Mouse (Mus musculus): ENCODE measurements around the gene AI837181. TPM values are rescaled to one million over a fixed set of nuclear protein-coding genes. Genes with fewer than 3 reads are reported as not detected.
A peak's percentile ranks its signal among the peaks of the same experiment; 100 is the strongest.
"Not testable (repeated sequence)": the region's sequence is repeated elsewhere in the genome, so short reads cannot be mapped to it uniquely, and the experiment has no call there.

Gene AI837181
- polyA plus RNA-seq, 1 experiment from 2014 or later = 50.8 TPM

- Histone ChIP-seq H3K27ac (no peak within 1 kb of the TSS), H3K27me3 (no peaks in the 10 kb centered on the region), H3K36me3 (replicated peaks) (no peaks in the 10 kb centered on the region), H3K4me2 (no peak within 1 kb of the TSS), H3K4me1 (peaks cover 5% of the 10 kb centered on the region), H3K9me3 (no peaks in the 10 kb centered on the region), H3K4me3 (replicated peaks) (no peak within 1 kb of the TSS), H3K9ac (no peak within 1 kb of the TSS)
- 76% methylated on average over 8 of the region's 8 CpGs for WGBS
- ATAC-seq (ENCODE audit: low FRiP score) = no peak
Measured at GRCm38 (mm10) chr19:5402293-5402692, 22.7 kb upstream of the AI837181 start, which contains the start of gene Tsga10ip. Gene Tsga10ip (minus strand): TSS chr19:5402526.

- no peak for ATAC-seq (ENCODE audit: low FRiP score)
- H3K4me2 ChIP-seq = peak overlapping the region; percentile 52
- WGBS = 34% methylated on average over 7 of the region's 7 CpGs
- peak overlapping the region; percentile 54; the same call in 1 of the 2 replicates for H3K9ac ChIP-seq
- no peaks in the 10 kb centered on the region for H3K27me3 ChIP-seq
- H3K27ac ChIP-seq = peak overlapping the region; percentile 54
- no peaks in the 10 kb centered on the region for H3K36me3 ChIP-seq (replicated peaks)
- no peaks in the 10 kb centered on the region for H3K9me3 ChIP-seq
- peak overlapping the region; percentile 52 for H3K4me3 ChIP-seq (replicated peaks)
- peaks cover 9% of the 10 kb centered on the region for H3K4me1 ChIP-seq
Measured at GRCm38 (mm10) chr19:5405924-5406323, 19.0 kb upstream of the AI837181 start.

- peak overlapping the region; percentile 52 for H3K4me3 ChIP-seq (replicated peaks)
- H3K9me3 ChIP-seq; H3K27me3 ChIP-seq; H3K36me3 ChIP-seq (replicated peaks); H3K4me1 ChIP-seq: not testable (repeated sequence)
- 24% methylated on average over 25 of the region's 25 CpGs for WGBS
- peak overlapping the region; percentile 87 for H3K27ac ChIP-seq
- ATAC-seq (ENCODE audit: low FRiP score) = peak; percentile 86
- H3K4me2 ChIP-seq = peak overlapping the region; percentile 76
- H3K9ac ChIP-seq = peak overlapping the region; percentile 74
Measured at GRCm38 (mm10) chr19:5406531-5407126, 18.3 kb upstream of the AI837181 start.

GRCm38 (mm10) chr19:5407133-5407532 is 17.8 kb upstream of the AI837181 start:
- Histone ChIP-seq H3K36me3 (replicated peaks) (no peaks in the 10 kb centered on the region), H3K9ac (peak overlapping the region; percentile 74), H3K27ac (peak overlapping the region; percentile 87), H3K4me2 (peak overlapping the region; percentile 76), H3K4me3 (replicated peaks) (peak overlapping the region; percentile 52), H3K4me1 (peaks cover 9% of the 10 kb centered on the region), H3K9me3 (no peaks in the 10 kb centered on the region), H3K27me3 (no peaks in the 10 kb centered on the region)
- peak; percentile 66 for ATAC-seq (ENCODE audit: low FRiP score)
- WGBS = 16% methylated on average over 7 of the region's 7 CpGs

GRCm38 (mm10) chr19:5408057-5409001 is 16.6 kb upstream of the AI837181 start:
- 93% methylated on average over 13 of the region's 13 CpGs for WGBS
- H3K36me3 ChIP-seq (replicated peaks) = no peaks in the 10 kb centered on the region
- peaks cover 9% of the 10 kb centered on the region for H3K4me1 ChIP-seq
- no peak overlapping the region for H3K4me3 ChIP-seq (replicated peaks)
- H3K4me2 ChIP-seq = no peak overlapping the region
- no peak for ATAC-seq (ENCODE audit: low FRiP score)
- H3K9ac ChIP-seq = no peak overlapping the region
- H3K27me3 ChIP-seq = no peaks in the 10 kb centered on the region
- H3K9me3 ChIP-seq = no peaks in the 10 kb centered on the region
- no peak overlapping the region for H3K27ac ChIP-seq

- no peak overlapping the region for H3K4me3 ChIP-seq (replicated peaks)
- peaks cover 9% of the 10 kb centered on the region for H3K4me1 ChIP-seq
- no peak for ATAC-seq (ENCODE audit: low FRiP score)
- H3K9ac ChIP-seq = no peak overlapping the region
- H3K9me3 ChIP-seq = no peaks in the 10 kb centered on the region
- WGBS = 89% methylated on average over 5 of the region's 5 CpGs
- no peak overlapping the region for H3K27ac ChIP-seq
- no peaks in the 10 kb centered on the region for H3K36me3 ChIP-seq (replicated peaks)
- no peaks in the 10 kb centered on the region for H3K27me3 ChIP-seq
- H3K4me2 ChIP-seq = no peak overlapping the region
Measured at GRCm38 (mm10) chr19:5409068-5409467, 15.9 kb upstream of the AI837181 start.

GRCm38 (mm10) chr19:5410641-5411040 is 14.3 kb upstream of the AI837181 start:
- Histone ChIP-seq H3K4me2 (no peak overlapping the region), H3K27me3 (no peaks in the 10 kb centered on the region), H3K9ac (no peak overlapping the region), H3K4me3 (replicated peaks) (no peak overlapping the region), H3K4me1 (peaks cover 9% of the 10 kb centered on the region), H3K9me3 (no peaks in the 10 kb centered on the region), H3K27ac (no peak overlapping the region), H3K36me3 (replicated peaks) (no peaks in the 10 kb centered on the region)
- 87% methylated on average over 5 of the region's 5 CpGs for WGBS
- no peak for ATAC-seq (ENCODE audit: low FRiP score)

- no peak for ATAC-seq (ENCODE audit: low FRiP score)
- Histone ChIP-seq H3K27ac (no peak overlapping the region), H3K27me3 (no peaks in the 10 kb centered on the region), H3K9me3 (no peaks in the 10 kb centered on the region), H3K9ac (no peak overlapping the region), H3K4me2 (no peak overlapping the region), H3K4me1 (peaks cover 5% of the 10 kb centered on the region; the same call in 1 of the 2 replicates), H3K4me3 (replicated peaks) (no peak overlapping the region), H3K36me3 (replicated peaks) (no peaks in the 10 kb centered on the region)
- WGBS = 75% methylated on average over 5 of the region's 5 CpGs
Measured at GRCm38 (mm10) chr19:5411961-5412360, 13.0 kb upstream of the AI837181 start.

- H3K9me3 ChIP-seq = no peaks in the 10 kb centered on the region
Measured at GRCm38 (mm10) chr19:5413840-5414239, 11.1 kb upstream of the AI837181 start.

GRCm38 (mm10) chr19:5414534-5414957 is 10.4 kb upstream of the AI837181 start:
- H3K9ac ChIP-seq = no peak overlapping the region
- no peak overlapping the region for H3K4me3 ChIP-seq (replicated peaks)
- no peaks in the 10 kb centered on the region for H3K27me3 ChIP-seq
- 59% methylated on average over 2 of the region's 2 CpGs for WGBS
- no peak overlapping the region for H3K27ac ChIP-seq
- 0 out of 2 replicates have a peak, but pooled peaks cover 5% of the 10 kb centered on the region for H3K36me3 ChIP-seq (replicated peaks)
- H3K4me2 ChIP-seq = no peak overlapping the region
- H3K9me3 ChIP-seq = no peaks in the 10 kb centered on the region
- no peaks in the 10 kb centered on the region for H3K4me1 ChIP-seq
- ATAC-seq (ENCODE audit: low FRiP score) = no peak

More at GRCm38 (mm10) chr19:5413840-5414239, 11.1 kb upstream of the AI837181 start:
- Histone ChIP-seq H3K4me1 (no peaks in the 10 kb centered on the region), H3K27me3 (no peaks in the 10 kb centered on the region), H3K36me3 (replicated peaks) (0 out of 2 replicates have a peak, but pooled peaks cover 5% of the 10 kb centered on the region), H3K9ac (no peak overlapping the region), H3K27ac (no peak overlapping the region), H3K4me3 (replicated peaks) (no peak overlapping the region), H3K4me2 (no peak overlapping the region)
- ATAC-seq (ENCODE audit: low FRiP score) = no peak
- WGBS = 61% methylated on average over 4 of the region's 4 CpGs

- Histone ChIP-seq H3K27ac (no peak overlapping the region), H3K27me3 (no peaks in the 10 kb centered on the region), H3K4me1 (peaks cover 12% of the 10 kb centered on the region), H3K9me3 (no peaks in the 10 kb centered on the region), H3K9ac (no peak overlapping the region), H3K4me3 (replicated peaks) (no peak overlapping the region), H3K36me3 (replicated peaks) (peaks cover 25% of the 10 kb centered on the region), H3K4me2 (no peak overlapping the region)
- WGBS = 92% methylated on average over 8 of the region's 8 CpGs
- no peak for ATAC-seq (ENCODE audit: low FRiP score)
Measured at GRCm38 (mm10) chr19:5418750-5419466, 6.0 kb upstream of the AI837181 start.

- H3K27ac ChIP-seq = no peak overlapping the region
- no peaks in the 10 kb centered on the region for H3K9me3 ChIP-seq
- no peak overlapping the region for H3K4me3 ChIP-seq (replicated peaks)
- H3K4me1 ChIP-seq = peaks cover 14% of the 10 kb centered on the region
- no peaks in the 10 kb centered on the region for H3K27me3 ChIP-seq
- ATAC-seq (ENCODE audit: low FRiP score) = no peak
- H3K4me2 ChIP-seq = no peak overlapping the region
- no peak overlapping the region for H3K9ac ChIP-seq
- 90% methylated on average over 9 of the region's 9 CpGs for WGBS
- H3K36me3 ChIP-seq (replicated peaks) = peaks cover 25% of the 10 kb centered on the region
Measured at GRCm38 (mm10) chr19:5419630-5420029, 5.3 kb upstream of the AI837181 start.

Measured in forebrain, embryonic 12.5 days (tissue).